Mouse (Mus musculus) left cerebral cortex, adult 8-10 months (tissue): ENCODE results near the gene Tgfbr2. TPM values are rescaled to one million over a fixed set of nuclear protein-coding genes. Genes with fewer than 3 reads are reported as not detected.

ENCODE experiments used
- DNase-seq, 2 experiments: peaks; one replicate each; pipeline ENCODE4 v3.0.0; 2022; ENCODE audit warnings: low spot score in 2 of 2
- total RNA-seq, 4 experiments: library from RNA; stranded (reverse); gene quantifications; 2 replicates each; pipeline ENCODE4 v1.2.4; 2022

The Tgfbr2 gene
- total RNA-seq, 4 experiments from 2014 or later: 13.8 to 28.6 (median 20.0) TPM

- no peak for DNase-seq
Measured at GRCm38 (mm10) chr9:116193889-116194450, 18.8 kb upstream of the Tgfbr2 start.

DNA sequence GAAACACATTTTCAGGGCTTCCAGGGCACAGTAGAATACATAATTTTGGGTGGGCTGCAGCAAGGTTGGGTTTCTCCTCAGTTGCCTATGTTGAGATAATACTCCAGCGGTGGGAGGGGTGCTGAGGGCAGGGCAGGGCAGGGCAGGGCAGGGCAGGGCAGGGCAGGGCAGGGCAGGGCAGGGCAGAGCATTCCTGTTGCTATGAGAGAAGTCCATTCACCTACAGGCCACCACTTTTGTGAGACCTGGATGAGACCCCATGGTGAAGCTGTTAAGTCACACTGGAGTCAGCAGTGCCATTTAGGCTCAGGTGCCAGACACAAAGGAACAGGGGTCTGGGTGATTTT lies 18.3 kb upstream of the Tgfbr2 start:
- no peak for DNase-seq

DNA sequence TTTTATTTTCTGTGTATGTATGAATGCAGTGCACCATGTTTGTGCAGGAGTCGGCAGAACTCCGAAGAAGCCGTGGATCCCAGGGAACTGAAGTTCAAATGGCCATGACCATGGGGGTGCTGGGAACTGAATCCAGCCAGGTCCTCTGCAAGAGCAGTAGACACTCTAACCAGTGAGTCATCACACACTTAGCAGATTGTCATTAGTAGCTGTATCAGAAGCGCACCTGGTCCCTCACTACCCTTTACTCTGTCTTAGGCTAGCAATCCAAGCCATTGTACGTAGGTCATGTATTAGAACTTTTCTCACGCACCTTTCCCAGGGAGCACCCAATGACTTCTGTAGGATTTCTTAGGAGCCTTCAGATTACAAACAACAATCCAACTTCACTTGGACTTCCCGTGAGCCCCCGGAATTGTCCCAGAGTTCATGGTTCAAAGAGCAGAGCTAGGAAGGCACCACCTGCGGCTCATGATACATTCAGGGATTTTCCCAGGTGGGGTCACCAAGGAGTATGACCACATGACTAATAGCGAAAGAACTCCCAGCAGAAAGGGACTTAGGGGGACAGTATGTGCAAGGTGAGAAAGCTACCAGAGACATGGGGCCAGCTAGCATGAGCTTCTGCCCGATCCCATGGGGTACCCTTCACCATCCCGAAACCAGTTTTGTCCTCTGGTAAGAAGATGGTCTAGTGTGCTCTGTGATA lies 17.8 kb upstream of the Tgfbr2 start:
- no peak for DNase-seq

- no peak for DNase-seq
Measured at GRCm38 (mm10) chr9:116192253-116192652, 17.1 kb upstream of the Tgfbr2 start.

GRCm38 (mm10) chr9:116189831-116190230 lies 14.7 kb upstream of the Tgfbr2 start:
- DNase-seq: no peak

DNA sequence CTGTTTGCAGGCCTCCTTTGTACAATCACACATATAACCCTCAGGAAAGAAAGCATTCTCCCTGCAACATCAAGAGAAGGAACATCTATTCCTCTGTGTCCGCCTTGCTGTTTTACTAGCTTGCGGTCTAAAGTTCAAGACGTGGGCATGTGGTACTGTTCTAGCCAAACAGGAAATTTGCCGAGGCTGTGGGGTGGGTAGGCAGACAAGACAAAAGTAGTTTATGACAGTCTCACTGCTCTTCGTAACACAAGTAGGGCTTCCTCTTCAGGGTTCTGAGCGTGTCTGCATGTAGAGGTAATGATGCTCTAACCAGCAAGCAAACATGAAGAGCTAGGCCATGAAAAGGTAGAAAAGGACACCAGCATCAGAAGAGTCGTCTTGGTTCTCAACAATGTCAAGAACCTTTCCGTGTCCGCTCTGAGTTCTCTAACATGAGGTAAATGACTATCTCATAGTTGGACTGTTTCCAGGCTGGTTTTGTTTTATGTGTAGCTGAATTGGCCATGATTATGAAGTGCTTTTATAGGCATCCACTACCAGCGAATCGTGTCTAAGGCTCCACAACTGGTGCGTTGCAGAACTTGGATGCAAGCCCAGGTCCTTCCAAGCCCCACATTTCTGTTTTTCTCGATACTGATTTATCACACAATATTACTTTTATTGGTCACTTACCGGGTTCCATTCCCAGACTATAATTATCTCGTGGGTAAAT lies 13.9 kb upstream of the Tgfbr2 start:
- no peak for DNase-seq

GRCm38 (mm10) chr9:116187181-116187731 lies 12.1 kb upstream of the Tgfbr2 start:
- no peak for DNase-seq

GRCm38 (mm10) chr9:116184903-116185302 lies 9.7 kb upstream of the Tgfbr2 start:
- DNase-seq: no peak

- no peak for DNase-seq
Measured at GRCm38 (mm10) chr9:116183035-116183434, 7.9 kb upstream of the Tgfbr2 start.

DNA sequence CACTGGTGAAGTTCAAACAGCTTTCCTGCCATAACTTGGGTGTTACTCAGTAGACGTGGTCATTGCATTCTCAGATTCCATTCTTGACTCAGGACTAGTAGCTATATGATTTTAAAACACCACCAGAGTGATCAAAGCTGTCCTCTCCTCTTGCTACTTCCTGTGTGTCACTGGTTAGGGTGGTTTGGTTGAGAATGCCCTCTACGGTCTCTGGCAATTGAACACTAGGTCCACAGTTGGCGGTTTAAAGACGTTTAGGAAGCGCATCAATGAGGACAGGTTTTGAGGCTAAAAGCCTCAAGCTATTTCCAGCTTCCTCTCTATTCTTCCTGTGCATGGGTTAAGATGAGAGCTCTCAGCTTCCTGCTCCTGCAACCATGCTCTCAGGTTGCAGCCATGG lies 6.4 kb upstream of the Tgfbr2 start:
- no peak for DNase-seq

GRCm38 (mm10) chr9:116178151-116178550 lies 3.0 kb upstream of the Tgfbr2 start:
- no peak for DNase-seq

GRCm38 (mm10) chr9:116177108-116177507 lies 1.9 kb upstream of the Tgfbr2 start:
- DNase-seq: no peak

- no peak for DNase-seq
Measured at GRCm38 (mm10) chr9:116175488-116176115, 442 bp upstream of the Tgfbr2 start.

- no peak for DNase-seq
Measured at GRCm38 (mm10) chr9:116173473-116174170, 1.5 kb downstream of the Tgfbr2 start.

- no peak for DNase-seq
Measured at GRCm38 (mm10) chr9:116173059-116173458, 2.1 kb downstream of the Tgfbr2 start.

DNA sequence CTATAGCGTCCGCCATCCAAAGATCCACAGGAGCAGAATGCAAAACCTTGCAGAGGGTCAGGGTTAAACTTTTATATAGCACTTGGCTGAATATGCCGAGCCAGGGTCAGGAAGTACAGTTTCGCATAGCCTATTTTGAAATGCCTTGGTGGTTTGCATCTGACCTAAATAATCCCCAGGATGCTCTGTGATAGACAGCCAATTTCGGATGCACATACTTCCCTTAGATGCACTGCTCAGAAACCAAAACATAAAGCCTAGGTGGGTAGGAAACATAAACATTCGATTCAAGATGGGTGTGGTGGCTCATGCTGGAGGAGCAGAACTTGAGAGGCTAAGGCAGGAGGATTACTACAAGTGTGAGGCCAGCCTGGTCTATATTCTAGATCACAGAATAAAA lies 6.1 kb downstream of the Tgfbr2 start:
- no peak for DNase-seq

DNA sequence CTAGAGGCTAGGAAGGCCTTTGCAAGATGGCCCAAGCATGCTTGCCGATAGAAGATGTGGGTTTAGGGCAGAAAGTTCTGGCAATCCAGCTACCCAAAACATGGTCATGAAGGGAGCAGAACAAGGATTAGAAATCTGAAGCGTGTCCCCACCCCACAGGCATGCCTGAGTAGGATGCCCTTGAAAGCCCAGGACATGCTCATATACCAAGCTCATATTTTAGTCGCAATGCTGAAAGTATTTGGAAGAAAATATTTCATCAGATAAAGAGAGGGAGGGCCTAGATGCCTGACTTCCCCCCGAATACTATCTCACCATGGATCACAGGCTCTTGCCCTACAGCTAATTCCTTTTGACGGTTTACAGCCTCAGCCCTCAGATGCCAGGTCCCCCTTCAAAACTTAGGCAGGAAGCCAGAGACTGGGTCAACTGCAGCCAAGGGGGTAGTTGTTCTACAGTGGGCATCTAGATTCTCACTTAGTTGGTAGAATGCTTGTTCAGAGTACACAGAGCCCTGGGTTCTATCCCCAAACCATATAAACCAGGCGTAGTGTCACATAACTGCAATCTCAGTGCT lies 7.8 kb downstream of the Tgfbr2 start:
- no peak for DNase-seq

GRCm38 (mm10) chr9:116166363-116166762 lies 8.8 kb downstream of the Tgfbr2 start:
- no peak for DNase-seq

DNA sequence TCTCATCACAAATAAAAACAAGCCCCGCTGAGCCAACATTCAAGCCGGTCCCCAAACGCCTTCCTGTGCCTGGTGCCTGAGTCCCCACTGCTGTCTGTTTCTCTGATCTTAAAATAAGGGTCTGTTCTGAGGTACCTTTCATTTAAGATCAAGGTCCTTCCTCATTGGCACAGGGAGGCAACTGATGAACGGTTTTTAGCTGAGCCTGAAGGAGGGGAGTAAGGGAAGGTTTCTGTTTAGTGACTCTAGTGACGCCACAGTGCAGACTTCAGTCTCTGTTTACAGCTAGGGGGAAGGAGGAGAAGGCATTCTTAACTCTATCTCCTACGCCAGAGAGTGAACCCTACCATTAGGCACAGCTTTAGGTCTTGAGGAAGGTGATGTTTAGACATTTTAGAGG lies 11.3 kb downstream of the Tgfbr2 start:
- no peak for DNase-seq

DNA sequence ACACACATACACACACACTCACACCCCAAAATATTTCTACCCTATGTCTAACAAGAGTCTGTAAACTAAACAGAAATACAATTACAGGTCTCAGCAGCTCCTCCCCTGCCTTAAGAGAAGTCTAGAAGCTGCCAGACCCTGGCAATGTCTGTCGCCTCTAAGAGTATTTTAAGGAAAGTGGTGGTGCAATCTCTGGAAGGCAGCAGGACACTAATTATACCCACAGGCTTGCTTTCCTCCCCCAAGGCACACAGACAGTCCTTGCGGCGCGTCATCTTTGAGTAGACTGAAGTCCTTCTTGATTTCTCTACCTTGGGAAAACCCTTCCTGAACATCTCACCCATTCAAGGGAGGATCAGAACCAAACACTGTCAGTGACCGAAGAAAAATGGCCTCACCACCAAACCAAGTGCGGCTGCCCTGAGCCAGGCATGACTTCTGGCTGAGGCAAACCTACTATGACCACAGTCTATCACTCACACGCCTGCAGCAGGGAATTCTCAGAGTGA lies 12.2 kb downstream of the Tgfbr2 start:
- no peak for DNase-seq

DNA sequence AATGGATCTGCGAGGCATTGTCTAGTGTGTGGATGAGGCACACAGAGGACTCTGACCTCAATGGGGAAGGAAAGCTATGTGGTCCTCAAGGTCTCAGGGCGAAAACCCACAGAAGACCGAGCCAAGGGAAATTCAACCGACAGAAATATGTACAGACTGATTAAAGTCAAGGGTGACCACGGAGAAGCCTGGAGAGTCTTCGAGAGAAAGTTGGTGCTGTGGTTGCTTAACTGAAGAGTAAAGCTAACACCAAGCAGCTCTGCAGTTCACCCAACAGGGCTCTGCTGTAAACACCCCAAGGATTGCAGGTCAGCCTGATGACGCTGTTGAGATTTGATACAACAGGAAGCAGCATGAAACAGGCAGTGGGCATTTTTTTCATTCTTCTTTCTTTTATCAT lies 14.3 kb downstream of the Tgfbr2 start:
- no peak for DNase-seq
